Mouse (Mus musculus): ENCODE measurements at regions not wholly inside any gene's neighbourhood (a gene's known extent, or its start where the extent isn't known, plus 50 kb on each side); places are given as distances from the start of the nearest gene placed in this dataset.

DNA sequence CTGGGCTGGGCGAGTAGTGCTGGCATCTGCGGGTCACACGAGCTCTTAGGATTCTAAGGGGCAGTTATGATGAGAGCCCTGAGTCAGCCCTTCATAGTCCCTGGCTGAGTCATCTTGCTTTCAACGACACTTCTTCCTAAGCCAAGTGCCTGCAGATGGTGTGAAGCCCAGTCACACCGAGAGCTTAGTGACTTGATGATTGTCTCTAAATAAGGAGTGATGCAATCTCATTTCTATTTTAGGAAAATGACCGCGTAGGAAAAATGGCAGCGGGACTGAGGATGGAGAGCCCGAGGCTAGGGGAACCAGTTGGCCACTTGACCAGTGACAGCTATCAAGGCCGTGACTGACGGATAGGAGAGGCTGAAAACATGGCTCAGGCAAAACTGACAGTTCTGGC lies 277.6 kb downstream of the Rngtt start:
- POLR2A ChIA-PET = interaction anchor here in 2 of 4 experiments (0.6 to 1.5 kb wide), 4 partner anchors 60 to 792 kb away, joined by 3 to 7 read pairs (median 4); no protein-coding TSS in a partner anchor

DNA sequence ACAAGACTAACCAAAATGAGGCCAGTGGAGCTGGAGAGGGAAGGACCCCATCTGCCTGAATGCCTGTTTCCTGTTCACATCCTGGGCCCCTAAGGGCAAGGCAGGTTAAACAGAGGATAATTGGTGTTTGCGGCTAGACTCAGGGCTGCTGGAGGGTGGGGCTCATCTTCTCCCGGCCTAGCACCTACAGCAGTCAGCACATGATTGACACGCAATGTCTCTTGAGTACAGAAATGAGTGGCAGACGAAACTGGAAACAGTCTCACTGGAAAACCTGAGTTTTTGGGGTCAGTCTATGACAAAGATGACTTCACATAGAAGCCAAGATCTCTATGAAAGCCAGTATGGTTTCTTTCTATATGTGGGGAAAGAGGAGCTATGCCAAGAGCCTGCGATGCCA lies 278.0 kb downstream of the Rngtt start:
- POLR2A ChIA-PET = interaction anchor here in 1 of 4 experiments (1.3 kb wide), 1 partner anchor 60 kb away, joined by 7 read pairs; no protein-coding TSS in a partner anchor
- CTCF ChIA-PET = no interaction called here

More for the DNA sequence above, 277.6 kb downstream of the Rngtt start:
- CTCF ChIA-PET = no interaction called here

DNA sequence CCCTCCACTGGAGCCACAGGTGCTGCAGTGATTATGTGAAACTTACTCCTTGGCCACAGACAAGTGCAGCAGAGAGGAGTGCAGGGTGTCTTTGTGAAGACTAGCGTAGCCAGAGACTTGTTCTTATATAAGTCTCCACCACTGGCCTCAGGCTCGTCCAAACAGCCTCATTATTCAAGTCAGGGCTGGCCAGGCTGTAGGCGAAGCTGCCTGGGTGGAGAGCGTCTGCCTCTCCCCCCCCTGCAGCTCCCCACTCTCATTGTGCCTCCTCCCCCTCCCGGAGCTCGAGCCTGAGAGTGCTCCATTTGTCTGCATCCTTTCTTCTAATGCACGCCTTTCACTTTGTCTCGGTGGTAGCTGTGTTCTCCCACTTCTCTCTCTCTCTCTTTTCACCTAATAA lies 279.1 kb downstream of the Rngtt start:
- ChIA-PET CTCF (interaction anchor here in 1 of 4 experiments (0.6 kb wide), 1 partner anchor 513 kb away, joined by 3 read pairs; no protein-coding TSS in a partner anchor), POLR2A (interaction anchor here in 1 of 4 experiments (0.7 kb wide), 1 partner anchor 415 kb away, joined by 3 read pairs; no protein-coding TSS in a partner anchor)

DNA sequence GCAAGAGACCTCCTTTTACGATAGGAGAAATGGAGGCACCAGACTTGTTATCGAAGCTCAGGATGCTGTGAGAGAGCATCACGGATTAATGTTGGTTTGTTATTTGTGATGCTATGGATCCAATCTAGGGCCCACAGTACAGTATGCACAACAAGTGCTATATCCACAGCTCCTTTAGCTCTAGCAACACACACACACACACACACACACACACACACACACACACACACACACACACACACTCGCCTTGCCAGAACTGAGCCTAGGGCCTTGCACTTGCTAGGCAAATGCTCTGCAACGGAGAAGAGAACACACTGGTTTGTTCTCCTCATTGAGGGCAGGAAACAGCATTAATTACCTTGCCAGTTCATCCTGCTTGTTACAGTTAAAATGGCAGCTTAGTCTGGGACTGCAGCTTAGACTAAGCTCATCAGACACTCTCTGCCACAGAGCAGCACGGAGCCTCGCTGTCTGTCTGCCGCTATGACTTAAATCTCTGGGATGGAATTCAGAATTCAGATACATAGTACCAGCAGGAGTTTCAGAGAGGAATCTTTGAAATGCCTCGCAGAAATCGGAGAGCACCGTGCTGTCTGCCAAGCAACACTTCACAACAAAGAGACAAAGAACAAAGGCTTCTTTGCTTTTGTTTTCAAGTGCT lies 285.0 kb downstream of the Rngtt start:
- CTCF ChIA-PET = interaction anchor here in 1 of 4 experiments (1.0 kb wide), 1 partner anchor 9 kb away, joined by 3 read pairs; no protein-coding TSS in a partner anchor

DNA sequence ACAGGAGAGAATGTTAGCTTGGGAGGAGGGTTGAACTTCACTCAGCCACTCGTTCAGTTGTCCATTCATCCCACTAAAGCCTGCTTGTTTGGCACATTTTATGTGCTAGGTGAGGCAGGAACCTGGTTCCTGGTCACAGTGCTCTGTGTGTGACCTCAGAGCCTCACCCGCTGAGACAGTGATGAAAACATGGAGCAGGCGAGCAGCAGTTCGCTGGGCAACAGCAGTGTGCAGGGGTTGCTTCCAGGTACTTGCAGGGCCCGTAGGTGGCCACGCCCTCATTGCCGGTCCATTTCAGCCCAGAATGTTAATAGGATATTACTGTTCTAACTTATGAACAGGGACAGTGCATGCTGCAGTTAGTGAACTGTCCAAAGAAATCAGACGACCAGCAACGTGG lies 285.7 kb downstream of the Rngtt start:
- ChIA-PET CTCF (no interaction called here), POLR2A (interaction anchor here in 2 of 4 experiments (0.7 to 1.3 kb wide), 2 partner anchors 9 to 246 kb away, joined by 3 to 4 read pairs; no protein-coding TSS in a partner anchor)

More for the DNA sequence above, 285.0 kb downstream of the Rngtt start:
- POLR2A ChIA-PET = interaction anchor here in 1 of 4 experiments (0.9 to 1.3 kb wide), 2 partner anchors 8 to 14 kb away, joined by 3 read pairs; no protein-coding TSS in a partner anchor

DNA sequence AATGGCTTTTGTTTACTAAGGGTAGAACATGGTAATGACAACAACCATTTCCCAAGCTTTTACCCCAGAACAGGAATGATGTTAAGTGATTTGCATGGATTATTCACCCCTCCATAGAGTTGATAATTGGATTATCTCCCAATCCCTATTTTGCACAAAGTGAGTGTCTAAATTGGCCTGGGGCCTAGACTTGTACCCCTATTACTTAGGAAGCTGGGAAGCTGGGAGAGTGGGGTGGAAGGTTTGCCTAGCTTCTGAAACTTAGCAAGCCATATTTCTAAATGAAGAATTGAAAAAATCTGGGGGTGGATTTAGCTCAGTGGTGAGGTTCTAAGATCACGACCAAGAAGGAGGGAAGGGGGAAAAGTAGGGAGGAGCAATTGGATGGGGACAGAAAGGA lies 289.9 kb downstream of the Rngtt start:
- CTCF ChIA-PET = no interaction called here
- POLR2A ChIA-PET = no interaction called here

DNA sequence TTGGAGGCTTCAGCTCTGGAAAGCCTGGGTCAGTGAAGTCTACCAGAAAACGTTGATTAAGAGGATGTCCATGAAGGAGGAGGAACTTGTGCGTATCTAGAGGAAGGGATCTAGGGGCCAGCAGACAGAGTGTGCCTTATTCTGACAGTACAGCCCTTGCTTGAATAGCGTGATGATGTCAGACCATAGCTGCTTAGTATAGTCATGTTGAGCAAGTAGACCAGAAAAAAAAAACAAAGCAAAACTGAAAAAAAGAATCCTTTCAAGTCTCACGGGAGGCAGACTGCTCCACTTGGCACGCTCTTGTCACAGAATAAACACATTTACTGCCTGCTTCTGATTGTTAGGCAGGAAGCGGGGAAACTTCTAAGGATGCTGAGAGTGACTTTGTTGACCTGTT lies 290.7 kb downstream of the Rngtt start:
- ChIA-PET CTCF (no interaction called here), POLR2A (interaction anchor here in 1 of 4 experiments (0.6 kb wide), 1 partner anchor 605 kb away, joined by 10 read pairs; no protein-coding TSS in a partner anchor)

DNA sequence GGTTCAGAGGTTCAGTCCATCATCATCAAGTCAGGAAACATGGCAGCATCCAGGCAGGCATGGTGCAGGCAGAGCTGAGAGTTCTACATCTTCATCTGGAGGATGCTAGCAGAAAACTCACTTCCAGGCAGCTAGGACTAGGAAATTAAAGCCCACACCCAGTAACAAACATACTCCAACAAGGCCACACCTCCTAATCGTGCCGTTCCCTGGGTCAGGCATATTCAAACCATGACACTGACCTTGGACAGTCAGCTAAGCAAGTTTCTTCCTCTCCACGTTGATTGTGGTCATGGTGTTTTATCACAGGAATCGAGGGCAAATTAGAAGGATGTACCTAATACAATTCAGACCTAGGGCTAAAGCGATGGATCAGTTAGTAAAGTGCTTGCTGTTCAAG lies 294.5 kb downstream of the Rngtt start:
- ChIA-PET CTCF (no interaction called here), POLR2A (no interaction called here)

DNA sequence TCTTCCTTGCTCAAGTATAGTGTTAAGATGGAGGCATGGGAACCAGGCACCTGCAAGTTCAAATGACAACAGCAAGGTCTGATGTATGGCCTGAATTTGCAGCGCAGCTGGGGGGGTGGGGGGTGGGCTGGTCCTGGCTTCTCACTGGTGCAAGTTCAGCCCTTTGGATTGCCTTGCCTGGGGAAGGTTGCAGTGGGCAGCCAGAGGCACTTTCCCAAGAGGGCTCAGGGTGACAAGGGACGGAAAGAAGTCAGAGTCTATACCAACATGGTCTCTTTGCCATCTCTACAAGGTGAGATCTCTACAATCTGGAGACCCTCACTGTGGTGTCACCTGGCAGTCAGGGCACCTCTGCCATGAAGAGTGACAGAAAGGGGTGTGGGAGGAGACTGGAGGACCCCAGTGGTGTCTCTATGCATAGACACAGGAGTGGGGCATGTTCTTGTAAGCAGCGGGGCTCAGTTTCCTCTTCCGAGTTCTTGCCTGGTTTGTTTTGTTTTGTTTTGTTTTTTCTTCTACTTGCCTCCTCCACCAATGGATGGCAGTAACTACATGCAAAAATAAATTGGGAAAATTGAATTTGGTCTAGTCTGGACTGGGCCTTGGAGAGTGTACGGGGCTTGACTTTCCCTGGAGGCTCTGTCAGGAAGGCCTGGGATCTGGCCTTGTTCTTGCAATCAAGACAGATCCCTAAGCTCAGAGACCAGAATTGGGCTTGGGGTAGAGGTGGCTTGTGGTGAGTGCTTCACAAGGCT lies 284.4 kb upstream of the Cnr1 start:
- ChIA-PET CTCF (no interaction called here), POLR2A (interaction anchor here in 3 of 4 experiments (0.6 to 0.7 kb wide), 4 partner anchors 13 to 1481 kb away, joined by 3 to 11 read pairs (median 4); no protein-coding TSS in a partner anchor)

DNA sequence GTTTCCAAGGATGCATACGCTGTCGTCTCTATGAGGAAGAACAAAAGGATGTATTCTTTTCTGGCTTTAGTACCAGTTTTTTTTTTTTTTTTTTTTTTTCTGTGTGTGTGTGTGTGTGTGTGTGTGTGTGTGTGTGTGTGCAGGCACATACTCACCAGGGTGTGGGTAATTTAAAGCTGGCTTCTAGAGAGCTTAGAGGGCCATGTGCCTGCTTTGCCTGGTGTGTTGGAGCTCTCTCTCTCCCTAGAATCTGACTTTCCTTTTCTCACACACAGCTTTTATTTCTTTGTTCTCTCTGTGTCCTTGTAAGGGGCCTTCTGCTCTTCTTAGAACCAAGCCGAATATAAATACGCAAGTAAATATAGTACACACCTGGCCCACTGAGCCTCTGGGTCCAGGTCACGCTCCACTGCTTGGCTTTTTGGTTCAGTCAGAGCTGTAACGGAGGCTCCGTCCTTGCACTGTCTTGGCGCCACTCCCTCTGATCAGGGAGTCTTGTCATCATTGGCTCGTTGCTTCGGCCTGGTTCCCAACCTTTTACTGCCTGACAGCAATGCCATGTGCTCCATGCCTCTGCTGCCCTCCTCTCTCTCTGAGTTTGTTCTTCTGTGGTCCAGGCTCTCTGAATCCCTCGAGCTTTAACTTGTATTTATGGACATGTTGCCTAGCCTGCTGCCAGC lies 283.7 kb upstream of the Cnr1 start:
- POLR2A ChIA-PET = interaction anchor here in 3 of 4 experiments (0.6 to 1.3 kb wide), 4 partner anchors 12 to 1481 kb away, joined by 3 to 11 read pairs (median 4); no protein-coding TSS in a partner anchor

DNA sequence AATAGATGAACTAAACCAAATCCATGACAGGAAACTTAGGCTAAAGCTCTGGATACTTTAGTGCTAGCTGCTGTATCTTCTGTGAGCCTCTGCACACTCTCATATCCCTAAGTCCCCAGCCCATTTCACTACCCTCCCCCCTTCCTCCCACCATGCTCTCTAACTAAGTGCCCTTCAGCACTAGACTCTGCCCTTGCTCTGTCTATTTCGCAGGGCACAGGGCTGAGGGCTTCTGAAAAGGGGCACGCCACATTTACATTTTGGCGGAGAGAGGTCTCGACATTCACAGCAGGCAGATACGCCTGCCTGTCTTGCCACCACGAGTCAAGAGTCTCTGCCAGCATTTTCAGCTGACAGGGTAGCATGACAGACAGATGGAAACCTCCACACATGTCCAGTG lies 282.5 kb upstream of the Cnr1 start:
- ChIA-PET POLR2A (interaction anchor here in 2 of 4 experiments (0.6 to 1.3 kb wide), 2 partner anchors 93 to 135 kb away, joined by 3 to 6 read pairs; no protein-coding TSS in a partner anchor), CTCF (no interaction called here)

More for the DNA sequence above, 283.7 kb upstream of the Cnr1 start:
- CTCF ChIA-PET = no interaction called here

DNA sequence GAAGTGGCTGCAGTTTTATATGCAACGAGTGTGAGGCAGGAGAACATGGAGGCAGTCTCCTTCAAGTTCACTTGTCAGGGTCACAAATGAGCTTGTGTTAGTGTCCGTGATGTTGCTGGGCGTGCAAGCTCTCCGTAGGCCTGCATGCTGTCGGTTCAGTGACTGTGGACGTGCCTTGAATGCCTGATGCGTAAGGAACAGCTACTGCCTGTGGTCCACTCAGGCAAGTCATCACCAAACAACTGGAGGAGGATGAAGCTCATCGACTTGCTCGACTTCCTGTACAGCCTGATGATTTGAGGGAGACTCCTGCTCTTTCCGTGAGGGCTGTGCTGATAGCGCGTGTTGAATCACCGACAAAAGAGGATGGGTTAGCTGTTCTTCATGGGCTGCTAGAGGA lies 281.9 kb upstream of the Cnr1 start:
- ChIA-PET CTCF (no interaction called here), POLR2A (interaction anchor here in 2 of 4 experiments (0.6 kb wide), 2 partner anchors 94 to 866 kb away, joined by 6 read pairs; no protein-coding TSS in a partner anchor)

DNA sequence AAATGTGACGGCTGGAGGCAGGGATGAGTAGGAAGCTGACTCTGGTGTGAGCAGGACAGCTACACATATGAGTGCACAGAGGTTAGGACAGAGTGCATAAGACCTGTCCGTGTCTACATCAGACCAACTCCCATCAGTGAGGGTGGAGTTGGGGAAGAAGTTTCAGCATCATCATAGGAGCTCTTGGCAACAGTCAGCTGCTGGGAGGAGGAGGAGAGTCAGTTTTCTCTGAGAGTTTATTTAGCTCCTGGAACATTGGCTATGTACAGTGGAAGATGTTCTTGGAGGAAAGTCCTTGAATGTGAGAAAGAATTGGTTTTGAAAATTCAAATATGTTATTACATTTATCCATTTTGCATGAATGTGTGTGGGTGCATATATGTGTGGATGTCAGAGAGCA lies 279.2 kb upstream of the Cnr1 start:
- ChIA-PET POLR2A (no interaction called here), CTCF (no interaction called here)

DNA sequence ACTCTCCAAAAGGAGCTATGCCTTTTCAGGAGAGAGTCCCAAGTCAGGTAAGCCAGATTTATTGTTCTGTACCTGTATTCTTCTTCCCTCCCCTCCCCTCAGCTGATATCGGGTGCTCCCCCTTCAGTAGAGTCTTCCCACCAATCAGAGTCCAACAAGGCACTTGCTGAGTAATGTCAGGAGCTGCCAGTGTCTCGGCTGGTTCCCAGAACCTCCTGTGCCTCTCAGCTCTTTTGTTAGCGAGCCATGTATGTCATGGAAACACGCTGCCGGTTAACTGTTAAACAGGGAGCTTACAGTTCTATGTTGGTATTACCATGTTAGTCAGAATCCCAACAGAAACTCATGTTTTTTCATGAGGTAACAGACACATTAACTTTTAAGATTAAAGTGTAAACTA lies 273.1 kb upstream of the Cnr1 start:
- ChIA-PET POLR2A (interaction anchor here in 1 of 4 experiments (1.7 kb wide), 1 partner anchor 9 kb away, joined by 6 read pairs; no protein-coding TSS in a partner anchor), CTCF (no interaction called here)

DNA sequence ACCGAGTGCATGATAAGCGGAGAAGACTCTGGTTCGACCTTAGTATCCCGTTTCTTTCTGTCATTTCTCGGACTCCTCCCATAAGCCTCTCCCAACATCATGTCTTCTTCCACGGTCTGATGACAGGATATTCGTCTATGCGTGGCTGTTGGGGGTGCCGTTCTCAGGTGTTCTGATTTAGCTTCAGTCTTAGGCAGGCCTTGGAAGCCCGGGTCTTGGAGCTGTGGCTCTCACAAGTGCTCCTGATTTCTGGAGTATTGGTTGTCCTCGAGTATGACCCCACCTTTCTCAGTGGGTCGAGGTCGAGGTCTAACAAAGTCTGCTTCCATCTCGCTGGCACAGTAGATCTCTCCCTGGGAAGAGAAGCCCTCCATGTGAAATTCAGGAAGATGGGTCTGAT lies 264.6 kb upstream of the Cnr1 start:
- CTCF ChIA-PET = no interaction called here
- POLR2A ChIA-PET = interaction anchor here in 1 of 4 experiments (1.7 kb wide), 1 partner anchor 9 kb away, joined by 6 read pairs; no protein-coding TSS in a partner anchor

DNA sequence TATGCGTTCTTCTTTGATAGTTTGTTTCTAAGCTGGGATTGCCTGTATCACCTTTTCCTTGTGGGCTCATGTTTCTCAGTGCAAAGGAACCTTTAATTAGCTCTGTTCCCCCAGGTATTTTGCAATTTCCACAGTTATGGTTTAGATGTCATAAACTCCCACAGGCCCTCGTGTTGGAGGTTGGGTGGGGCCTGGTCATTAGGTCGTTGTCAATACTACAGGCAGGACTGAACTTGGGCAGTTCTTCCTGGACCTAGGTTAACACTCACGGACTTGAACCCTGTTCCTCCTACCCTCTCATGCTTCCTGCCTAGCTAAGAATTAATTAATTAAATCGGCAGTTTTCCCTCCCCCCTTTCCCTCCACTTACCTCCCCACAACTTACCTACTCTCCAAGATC lies 263.8 kb upstream of the Cnr1 start:
- ChIA-PET POLR2A (interaction anchor here in 2 of 4 experiments (0.6 to 1.7 kb wide), 3 partner anchors 10 to 731 kb away, joined by 3 to 6 read pairs (median 4); no protein-coding TSS in a partner anchor), CTCF (no interaction called here)

DNA sequence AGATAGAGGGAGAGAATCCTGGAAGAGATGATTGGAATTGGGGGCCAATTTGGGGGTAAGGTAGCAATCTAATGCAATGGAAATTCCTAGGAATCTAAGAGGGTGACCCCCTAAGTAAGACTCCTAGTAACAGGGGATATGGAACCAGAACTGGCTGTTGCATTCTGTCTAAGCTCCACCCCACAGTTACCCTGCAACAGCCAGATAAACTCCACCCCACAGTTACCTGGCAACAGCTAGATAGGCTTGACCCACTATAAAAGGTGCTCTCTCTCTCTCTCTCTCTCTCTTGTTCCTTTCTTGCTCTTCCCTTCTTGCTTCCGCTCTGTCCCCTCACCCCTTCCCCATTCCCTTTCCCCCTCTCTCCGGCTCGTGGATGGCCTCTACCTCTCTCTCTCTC lies 262.5 kb upstream of the Cnr1 start:
- CTCF ChIA-PET = interaction anchor here in 1 of 4 experiments (0.6 kb wide), 1 partner anchor 569 kb away, joined by 3 read pairs; no protein-coding TSS in a partner anchor
- POLR2A ChIA-PET = no interaction called here

DNA sequence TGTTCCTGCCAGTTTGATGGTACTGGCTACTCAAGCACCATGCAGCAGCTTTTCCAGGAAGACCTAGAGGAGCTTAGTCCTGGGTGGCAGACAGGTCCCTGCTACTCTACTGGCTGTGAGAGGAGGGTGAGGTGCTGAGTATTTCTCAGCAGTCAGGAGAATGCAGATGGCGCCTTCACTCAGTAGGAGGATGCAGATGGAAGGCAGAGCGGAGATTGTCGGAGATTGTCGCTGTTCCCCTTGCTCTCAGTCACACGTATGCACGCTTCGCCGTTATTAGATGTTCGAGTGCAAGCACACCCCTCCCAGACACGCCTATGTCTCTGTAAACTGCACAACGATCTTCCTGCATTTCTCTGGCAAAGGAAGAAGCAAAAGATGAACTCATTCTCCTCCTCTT lies 261.4 kb upstream of the Cnr1 start:
- POLR2A ChIA-PET = interaction anchor here in 2 of 4 experiments (0.6 to 0.8 kb wide), 3 partner anchors 19 to 154 kb away, joined by 3 to 5 read pairs (median 3); no protein-coding TSS in a partner anchor
- CTCF ChIA-PET = interaction anchor here in 2 of 4 experiments (0.6 to 0.7 kb wide), 2 partner anchors 151 to 860 kb away, joined by 4 read pairs; no protein-coding TSS in a partner anchor

All from embryonic stem cell, embryonic (primary cell).